Mouse (Mus musculus): ENCODE measurements around the gene Itga3.

Gene Itga3

GRCm38 (mm10) chr11:95082896-95083295 lies 6.3 kb upstream of the Itga3 start:
- POLR2A ChIA-PET, result no interaction called here
- CTCF ChIA-PET, result no interaction called here

GRCm38 (mm10) chr11:95080783-95081182 lies 4.2 kb upstream of the Itga3 start:
- POLR2A ChIA-PET, result interaction anchor here in 3 of 4 experiments (1.1 to 2.6 kb wide), 3 partner anchors 9 to 123 kb away, joined by 3 to 5 read pairs (median 3); no protein-coding TSS in a partner anchor
- CTCF ChIA-PET, result interaction anchor here in 1 of 4 experiments (0.8 to 1.3 kb wide), 3 partner anchors 9 to 102 kb away, joined by 3 read pairs; partner anchors contain the start of gene Pdk2

DNA sequence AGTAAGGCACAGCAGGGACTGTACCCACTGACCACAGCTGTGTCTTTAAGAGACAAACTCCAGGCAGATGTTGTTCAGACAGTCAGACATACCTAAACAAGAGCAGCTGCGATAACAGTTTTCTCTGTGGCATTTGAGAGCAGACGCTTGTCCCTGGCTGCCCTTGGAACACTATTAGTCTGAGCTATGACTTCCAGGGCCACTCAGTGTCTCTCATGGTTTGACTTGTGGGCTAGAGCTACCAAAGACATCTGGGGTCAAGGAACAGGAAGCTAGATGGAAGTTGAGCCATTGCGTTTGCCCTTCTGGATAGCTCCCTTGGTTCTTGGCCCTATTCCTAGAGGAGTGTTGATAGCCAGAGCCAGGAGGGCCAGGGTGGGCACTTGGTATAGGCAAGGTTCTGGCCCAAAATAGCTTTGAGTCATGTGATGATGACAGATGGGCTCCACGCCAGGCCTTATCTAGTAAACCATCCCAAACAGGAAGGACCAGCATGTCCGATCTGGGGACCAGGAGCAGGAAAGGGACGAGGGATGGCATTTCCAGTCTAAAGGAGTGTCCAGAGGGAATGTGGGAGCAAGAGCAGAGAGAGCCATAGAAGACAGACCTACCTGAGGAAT lies 2.8 kb upstream of the Itga3 start:
- POLR2A ChIA-PET, result interaction anchor here (0.6 to 2.6 kb wide), 9 partner anchors 8 to 869 kb away, joined by 3 to 5 read pairs (median 3); no protein-coding TSS in a partner anchor
- CTCF ChIA-PET, result interaction anchor here in 3 of 4 experiments (0.5 to 1.9 kb wide), 9 partner anchors 33 to 459 kb away, joined by 3 to 5 read pairs (median 3); no protein-coding TSS in a partner anchor

- ChIA-PET CTCF (interaction anchor here in 3 of 4 experiments (0.6 to 1.9 kb wide), 10 partner anchors 9 to 174 kb away, joined by 3 to 6 read pairs (median 3); partner anchors contain the start of gene Ppp1r9b (in 1 of the 3)), POLR2A (interaction anchor here in 3 of 4 experiments (0.5 to 4.1 kb wide), 5 partner anchors 9 to 212 kb away, joined by 3 to 25 read pairs (median 7); no protein-coding TSS in a partner anchor)
Observed at GRCm38 (mm10) chr11:95077956-95078355, 1.4 kb upstream of the Itga3 start.

GRCm38 (mm10) chr11:95076041-95076535 lies 513 bp downstream of the Itga3 start:
- CTCF ChIA-PET, result interaction anchor here in 3 of 4 experiments (0.5 to 2.4 kb wide), 23 partner anchors 9 to 426 kb away, joined by 3 to 12 read pairs (median 4); no protein-coding TSS in a partner anchor
- POLR2A ChIA-PET, result interaction anchor here in 3 of 4 experiments (0.5 to 4.1 kb wide), 25 partner anchors 8 to 243 kb away, joined by 3 to 25 read pairs (median 5); partner anchors contain the start of genes Pdk2 (in 2 of the 3) and Ppp1r9b (in 1 of the 3)

- ChIA-PET POLR2A (interaction anchor here in 3 of 4 experiments (0.5 to 4.1 kb wide), 15 partner anchors 9 to 243 kb away, joined by 3 to 25 read pairs (median 5); partner anchors contain the start of gene Pdk2 (in 2 of the 3)), CTCF (interaction anchor here in 3 of 4 experiments (0.6 to 2.4 kb wide), 14 partner anchors 9 to 432 kb away, joined by 3 to 12 read pairs (median 4); no protein-coding TSS in a partner anchor)
Observed at GRCm38 (mm10) chr11:95075197-95076040, 1.2 kb downstream of the Itga3 start.

DNA sequence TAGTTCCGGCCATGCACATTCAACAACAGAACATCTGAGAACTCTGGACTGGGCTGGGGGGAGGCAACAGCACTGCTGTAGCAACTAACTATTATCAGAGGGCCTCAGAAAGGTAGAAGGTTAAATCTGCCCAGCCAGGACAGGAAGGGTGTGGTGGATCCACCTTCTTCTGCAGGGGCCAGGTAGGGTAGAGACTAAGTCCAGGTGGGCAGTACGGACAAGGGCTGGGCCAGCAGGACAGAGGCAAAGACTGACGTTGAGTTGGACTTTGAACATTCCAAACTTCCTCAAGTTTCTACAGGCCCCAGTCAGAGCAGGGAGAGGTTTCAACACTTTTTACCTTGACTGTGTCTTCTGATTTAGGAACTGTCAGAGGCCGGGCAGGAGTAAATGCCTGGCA lies 1.9 kb downstream of the Itga3 start:
- ChIA-PET CTCF (interaction anchor here in 3 of 4 experiments (0.7 to 2.4 kb wide), 4 partner anchors 13 to 184 kb away, joined by 3 to 12 read pairs (median 3); no protein-coding TSS in a partner anchor), POLR2A (interaction anchor here in 2 of 4 experiments (1.2 to 4.1 kb wide), 6 partner anchors 9 to 35 kb away, joined by 3 to 25 read pairs (median 6); partner anchors contain the start of gene Pdk2 (in 1 of the 2))

DNA sequence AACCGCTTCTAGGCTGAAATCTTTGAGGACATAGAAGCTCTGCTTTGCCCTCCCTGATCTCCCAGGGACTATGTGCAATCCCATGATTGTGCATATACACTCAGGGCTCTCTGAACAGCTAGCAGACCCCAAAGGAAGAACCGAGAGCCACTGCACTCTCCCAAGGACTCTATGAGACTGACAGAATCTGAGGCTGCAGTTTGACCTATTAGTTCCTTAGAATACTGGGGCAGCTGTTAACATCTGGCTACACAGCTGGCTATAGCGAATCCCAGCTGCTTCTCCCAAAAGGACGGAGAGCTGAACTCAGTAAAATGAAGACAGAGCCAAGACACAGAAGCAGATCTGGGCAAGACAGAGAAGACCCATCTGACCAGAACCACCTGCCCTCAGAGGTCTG lies 2.8 kb downstream of the Itga3 start:
- ChIA-PET POLR2A (interaction anchor here in 1 of 4 experiments (0.9 kb wide), 1 partner anchor 27 kb away, joined by 3 read pairs; no protein-coding TSS in a partner anchor), CTCF (interaction anchor here in 2 of 4 experiments (0.8 to 1.2 kb wide), 2 partner anchors 32 to 177 kb away, joined by 3 to 4 read pairs; no protein-coding TSS in a partner anchor)

DNA sequence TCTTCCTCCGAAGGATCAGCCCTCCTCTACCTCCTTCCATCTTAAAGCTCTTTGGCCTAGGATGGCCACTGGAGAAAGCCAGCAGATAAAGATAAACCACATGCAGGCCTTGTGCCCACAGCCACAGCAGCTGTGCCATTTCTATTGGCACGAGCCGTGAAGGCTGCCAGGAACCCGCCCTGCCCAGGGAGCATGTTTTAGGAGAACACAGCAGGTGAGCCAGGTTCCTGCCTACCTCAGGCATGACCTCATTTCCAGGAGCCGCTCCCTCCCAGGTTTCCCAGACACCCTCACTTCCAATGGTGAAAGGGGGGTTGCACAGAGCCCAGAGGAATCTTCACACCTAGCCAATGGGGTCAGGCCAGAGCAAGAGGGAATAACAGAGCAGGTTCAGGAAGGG lies 3.8 kb downstream of the Itga3 start:
- POLR2A ChIA-PET, result interaction anchor here in 1 of 4 experiments (1.1 kb wide), 1 partner anchor 14 kb away, joined by 3 read pairs; no protein-coding TSS in a partner anchor
- CTCF ChIA-PET, result interaction anchor here in 2 of 4 experiments (0.6 to 1.2 kb wide), 6 partner anchors 12 to 1356 kb away, joined by 3 to 12 read pairs (median 3); no protein-coding TSS in a partner anchor

DNA sequence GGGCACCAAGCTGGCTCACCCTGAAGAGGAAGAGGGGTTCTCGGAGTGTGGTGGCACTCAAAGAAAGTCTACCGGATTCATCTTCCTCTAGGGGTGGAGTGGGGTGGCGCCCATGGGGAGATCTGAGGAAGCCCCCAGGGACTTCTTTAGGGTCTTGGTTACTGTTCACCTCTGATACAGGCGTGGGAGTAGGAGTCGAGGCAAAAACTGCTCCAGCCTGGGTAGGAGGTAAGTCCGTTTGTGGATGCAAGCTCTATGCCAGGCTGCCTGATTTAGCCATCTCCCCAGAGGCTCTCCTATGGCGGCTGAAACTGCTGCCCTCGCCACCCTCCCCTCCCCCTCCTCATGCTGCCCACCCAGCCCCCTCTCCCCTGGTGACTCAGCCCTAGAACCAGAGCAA lies 4.5 kb downstream of the Itga3 start:
- ChIA-PET CTCF (interaction anchor here in 3 of 4 experiments (0.5 to 1.3 kb wide), 13 partner anchors 8 to 1357 kb away, joined by 3 to 12 read pairs (median 3); no protein-coding TSS in a partner anchor), POLR2A (interaction anchor here in 1 of 4 experiments (1.1 to 2.3 kb wide), 3 partner anchors 8 to 15 kb away, joined by 3 to 7 read pairs (median 5); no protein-coding TSS in a partner anchor)

- ChIA-PET POLR2A (interaction anchor here in 1 of 4 experiments (0.6 to 2.3 kb wide), 3 partner anchors 9 to 37 kb away, joined by 4 to 7 read pairs (median 5); no protein-coding TSS in a partner anchor), CTCF (interaction anchor here (0.6 to 1.3 kb wide), 12 partner anchors 9 to 456 kb away, joined by 3 to 10 read pairs (median 3); no protein-coding TSS in a partner anchor)
Observed at GRCm38 (mm10) chr11:95071266-95071665, 5.3 kb downstream of the Itga3 start.

GRCm38 (mm10) chr11:95070140-95071107 lies 6.2 kb downstream of the Itga3 start:
- ChIA-PET CTCF (interaction anchor here in 3 of 4 experiments (0.7 to 1.3 kb wide), 9 partner anchors 10 to 188 kb away, joined by 3 to 10 read pairs (median 3); no protein-coding TSS in a partner anchor), POLR2A (interaction anchor here in 2 of 4 experiments (0.9 to 2.3 kb wide), 4 partner anchors 9 to 46 kb away, joined by 3 to 7 read pairs (median 4); no protein-coding TSS in a partner anchor)

DNA sequence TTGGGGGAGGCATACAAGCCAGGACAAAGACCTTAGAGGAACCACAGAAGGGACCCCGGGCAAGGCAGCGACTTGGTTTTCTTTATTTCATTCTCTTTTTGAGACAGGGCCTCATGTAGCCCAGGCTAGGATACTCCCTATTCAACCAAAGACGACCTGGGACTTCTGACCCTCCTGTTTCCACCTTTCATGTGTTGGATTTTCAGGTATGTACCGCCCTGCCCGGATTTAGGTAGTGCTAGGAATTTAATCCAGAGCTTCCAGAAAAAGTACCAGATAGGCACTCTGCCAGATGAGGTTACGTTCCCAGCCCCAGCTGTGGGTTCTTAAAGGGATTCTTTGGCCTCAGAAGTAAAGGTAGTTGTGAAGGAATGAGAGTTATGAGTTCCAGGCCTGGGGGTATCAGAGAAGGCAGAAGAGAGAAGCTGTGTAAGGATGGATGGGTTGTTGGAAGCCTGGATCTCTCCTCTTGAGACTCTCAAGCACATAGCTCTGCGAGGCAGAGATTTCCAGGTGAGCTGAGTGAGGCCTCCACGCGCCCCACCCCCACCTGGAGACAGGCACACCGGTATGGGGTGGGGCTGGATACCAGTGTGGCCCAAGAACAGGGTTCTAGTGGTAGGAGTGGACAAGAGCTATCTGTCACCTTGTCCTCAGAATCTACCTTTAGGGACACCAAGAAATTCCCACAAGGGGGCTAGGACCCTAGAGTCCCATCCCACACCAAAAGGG lies 7.2 kb downstream of the Itga3 start:
- CTCF ChIA-PET, result interaction anchor here in 3 of 4 experiments (0.6 to 1.9 kb wide), 6 partner anchors 27 to 189 kb away, joined by 3 to 6 read pairs (median 3); no protein-coding TSS in a partner anchor
- POLR2A ChIA-PET, result interaction anchor here in 2 of 4 experiments (0.9 kb wide), 2 partner anchors 10 to 45 kb away, joined by 3 to 4 read pairs; no protein-coding TSS in a partner anchor

DNA sequence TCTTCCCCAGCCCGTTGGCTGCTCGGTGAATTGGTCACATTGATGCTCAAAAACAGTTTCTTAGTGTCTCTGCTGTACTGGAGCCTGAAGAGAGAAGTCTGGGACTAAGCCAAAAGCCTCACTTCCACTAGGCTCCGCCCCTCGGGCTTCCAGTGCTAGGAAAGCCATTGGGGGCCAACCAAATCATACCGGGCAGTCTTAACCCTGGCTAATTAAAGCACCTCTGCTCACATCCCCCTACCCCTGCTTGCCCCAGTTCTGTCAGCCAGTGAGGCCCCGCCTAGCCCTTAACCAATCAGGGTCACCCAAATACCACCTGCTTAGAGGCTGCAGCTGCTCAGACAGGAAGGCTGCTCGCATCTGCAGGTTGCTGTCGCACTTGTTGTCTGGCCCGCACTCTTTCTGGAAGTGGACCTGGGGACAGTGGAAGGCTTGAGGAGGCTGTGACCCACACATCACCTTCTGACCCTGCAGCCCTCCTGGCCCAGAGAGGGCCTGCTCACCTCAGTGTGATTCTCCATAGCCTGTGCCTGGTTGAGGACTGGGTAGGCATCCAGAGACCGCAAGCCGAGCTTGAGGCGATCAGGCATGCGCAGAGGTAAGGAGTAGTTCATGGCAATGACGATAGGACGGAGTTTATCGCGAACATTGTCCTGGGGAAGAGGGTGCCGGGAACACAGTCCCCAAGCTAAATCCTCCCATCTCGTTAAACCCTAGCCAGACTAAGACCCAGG lies 19.7 kb downstream of the Itga3 start:
- ChIA-PET CTCF (interaction anchor here in 3 of 4 experiments (0.6 to 2.2 kb wide), 10 partner anchors 10 to 271 kb away, joined by 3 to 10 read pairs (median 4); no protein-coding TSS in a partner anchor), POLR2A (interaction anchor here in 3 of 4 experiments (0.6 to 1.6 kb wide), 7 partner anchors 10 to 262 kb away, joined by 3 to 4 read pairs (median 3); partner anchors contain the start of gene Pdk2 (in 1 of the 3))

GRCm38 (mm10) chr11:95053062-95053461 lies 23.5 kb downstream of the Itga3 start:
- ChIA-PET CTCF (interaction anchor here in 1 of 4 experiments (0.6 kb wide), 1 partner anchor 560 kb away, joined by 4 read pairs; no protein-coding TSS in a partner anchor), POLR2A (interaction anchor here in 1 of 4 experiments (0.6 kb wide), 1 partner anchor 57 kb away, joined by 5 read pairs; no protein-coding TSS in a partner anchor)

All from embryonic stem cell, embryonic (primary cell).